Comparison of ENCODE assay signal across 8 mouse cellular contexts in the genomic region with DNA sequence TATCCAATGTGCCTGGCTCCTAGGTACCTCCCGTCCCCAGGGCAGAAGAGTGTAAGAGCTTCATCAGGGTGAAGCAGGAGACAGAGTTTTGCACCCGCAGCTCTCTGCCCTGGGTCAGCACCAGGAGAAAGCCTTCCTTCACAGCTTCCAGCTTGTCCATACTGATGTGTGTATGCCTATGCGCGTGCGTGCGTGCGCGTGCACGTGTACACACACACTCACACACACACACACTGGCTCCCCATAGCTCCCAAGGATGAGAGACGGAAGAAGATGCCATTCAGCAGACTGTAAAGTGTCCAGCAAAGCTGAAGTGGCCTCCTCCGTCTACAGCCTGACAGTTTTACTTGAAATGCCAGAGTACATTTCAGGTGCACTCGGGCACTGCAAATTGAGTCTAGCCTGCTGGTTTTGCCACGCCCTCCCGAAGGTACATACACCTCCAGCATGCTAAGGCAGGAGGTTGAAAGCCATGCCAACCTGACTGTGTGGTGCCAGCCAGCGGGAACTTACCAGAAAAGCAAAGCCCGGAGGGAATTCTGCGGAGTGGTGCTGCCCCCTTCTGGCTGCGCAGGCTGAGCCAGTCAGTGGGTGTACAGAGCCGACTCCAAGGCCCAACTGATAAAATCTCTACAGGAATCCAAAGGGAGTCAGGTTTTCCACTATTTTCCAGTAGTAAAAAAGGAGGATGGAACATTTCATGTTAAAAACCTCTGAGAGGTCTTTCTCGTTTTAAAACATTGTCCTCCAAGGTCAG.
DNase-seq lines count a peak whose midpoint lies in the region; ATAC-seq lines count a peak whose summit lies in the region.

No protein-coding gene starts in this region.

- peak; percentile 70 for DNase-seq in adipocyte (ENCODE audit: low spot score)
- DNase-seq in embryo, embryonic 10 days (ENCODE audit: low spot score), result peak; percentile 76
- DNase-seq in gastrocnemius, postnatal 14 days, result peak; percentile 77
- DNase-seq in induced T-regulatory cell, adult 2 months (ENCODE audit: low read depth), result peak; percentile 71
- peak; percentile 67 to 88 for DNase-seq in left cerebral cortex, adult 8-10 months (ENCODE audit: low spot score in 2 of 2)
- DNase-seq in right cerebral cortex, postnatal 36 days (ENCODE audit: low spot score in 2 of 2), result peak; percentile 78 to 88
- peak; percentile 69 to 88 for DNase-seq in urinary bladder, postnatal 4 days (ENCODE audit: low spot score in 2 of 2)

- intact Hi-C loops in gastrocnemius, postnatal 14 days (cut with DNase I; ENCODE audit: low total_unique reads), result no loop called here

- peak; percentile 83 for ATAC-seq in megakaryocyte progenitor cell, adult 5-6 weeks (replicated peaks; ENCODE audit: poor library complexity)

Comparison
In these comparisons a context has a peak if more than half of its experiments do, and no peak if none do; other contexts are left out.
1. Peak in every context shown above with its lines: DNase-seq and ATAC-seq.